Mouse (Mus musculus): ENCODE data around the gene Myo1h.

Gene Myo1h

GRCm38 (mm10) chr5:114288874-114289273 lies at the start of gene Myo1h:
TSS of gene Myo1h (plus strand) at chr5:114289166.
- no peak for DNase-seq (ENCODE audit: low spot score)

GRCm38 (mm10) chr5:114239737-114240136 lies 49.2 kb upstream of the Myo1h start:
- DNase-seq (ENCODE audit: low spot score) = no peak

- no peak for DNase-seq (ENCODE audit: low spot score)
Observed at GRCm38 (mm10) chr5:114246465-114246864, 42.5 kb upstream of the Myo1h start.

DNA sequence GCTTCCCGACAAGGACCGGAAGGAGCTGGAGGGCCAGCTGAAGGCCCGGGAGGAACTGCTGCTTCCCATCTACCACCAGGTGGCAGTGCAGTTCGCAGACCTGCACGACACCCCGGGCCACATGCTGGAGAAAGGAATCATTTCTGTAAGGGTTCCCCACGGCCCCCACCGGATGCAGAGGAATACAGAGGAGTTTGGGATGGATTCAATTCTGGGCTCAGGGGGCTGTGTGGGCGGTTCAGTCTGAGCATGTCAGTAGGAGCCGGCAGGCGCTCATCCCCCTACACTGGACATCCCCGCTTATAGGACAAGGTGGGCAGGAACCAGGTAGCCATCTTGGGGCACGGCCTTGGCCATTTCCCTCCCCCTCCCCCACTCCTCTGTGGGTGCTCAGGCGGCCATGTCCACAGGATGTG lies 40.8 kb upstream of the Myo1h start:
- peak; percentile 48 for DNase-seq (ENCODE audit: low spot score)

- no peak for DNase-seq (ENCODE audit: low spot score)
Observed at GRCm38 (mm10) chr5:114259495-114259894, 29.5 kb upstream of the Myo1h start.

DNA sequence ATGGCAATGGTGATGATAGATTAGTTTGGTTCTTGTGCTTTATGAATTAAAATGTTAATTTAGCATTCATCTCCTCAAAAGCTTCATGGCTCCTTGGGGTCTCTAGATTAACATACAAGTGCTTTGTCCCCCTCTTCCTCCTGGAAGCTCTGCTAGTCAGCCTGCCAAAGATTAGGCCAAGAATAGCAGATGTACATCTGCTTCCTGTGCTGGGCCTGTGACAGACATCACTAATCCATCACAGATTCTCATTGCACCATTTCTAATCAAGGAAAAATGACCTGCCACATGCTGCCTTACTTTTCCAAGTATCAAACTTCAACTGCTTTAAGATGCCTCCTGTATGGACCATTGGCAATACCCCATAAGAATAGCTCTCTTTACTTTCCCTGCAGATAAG lies 27.5 kb upstream of the Myo1h start:
- no peak for DNase-seq (ENCODE audit: low spot score)

- no peak for DNase-seq (ENCODE audit: low spot score)
Observed at GRCm38 (mm10) chr5:114264030-114264459, 24.9 kb upstream of the Myo1h start.

DNA sequence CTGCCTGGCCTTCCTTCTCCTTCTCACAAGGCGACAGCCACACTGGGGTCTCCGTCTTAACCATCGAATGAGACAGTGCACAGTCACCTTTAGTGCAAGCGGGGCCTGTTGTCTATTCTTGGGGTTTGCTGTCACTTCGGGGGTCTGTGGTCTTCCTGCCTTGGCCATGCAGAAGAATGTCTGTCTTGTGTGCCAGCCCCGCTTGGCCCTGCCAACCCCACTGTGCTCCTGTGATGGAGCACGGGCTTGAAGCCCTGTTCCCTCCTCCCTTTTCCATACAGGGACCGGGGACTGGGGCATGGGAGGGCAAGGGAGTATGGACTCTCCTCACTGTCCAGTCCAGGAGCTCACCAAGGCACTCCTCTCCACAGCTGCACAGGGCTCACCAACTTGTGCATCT lies 24.2 kb upstream of the Myo1h start:
- DNase-seq (ENCODE audit: low spot score) = no peak

DNA sequence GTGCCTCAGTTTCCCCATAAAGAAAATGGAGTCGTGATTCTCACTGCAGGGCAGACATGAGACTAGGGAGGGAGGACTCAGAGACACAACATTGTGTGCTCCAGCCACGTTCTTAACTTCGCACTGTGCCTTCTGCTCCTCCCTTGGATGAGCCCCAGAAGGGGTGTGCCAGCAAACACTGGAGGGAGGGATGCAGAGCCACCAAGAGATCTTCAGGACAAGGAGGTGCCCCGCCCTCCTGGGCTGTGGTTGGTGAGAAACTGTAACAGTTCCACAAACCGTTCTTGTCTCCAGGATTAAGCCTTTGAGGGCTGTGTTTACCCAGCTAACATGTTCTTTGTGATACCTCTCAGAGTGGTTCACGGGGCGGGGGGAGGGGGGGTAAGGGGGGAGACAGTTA lies 20.3 kb upstream of the Myo1h start:
- DNase-seq (ENCODE audit: low spot score) = no peak

DNA sequence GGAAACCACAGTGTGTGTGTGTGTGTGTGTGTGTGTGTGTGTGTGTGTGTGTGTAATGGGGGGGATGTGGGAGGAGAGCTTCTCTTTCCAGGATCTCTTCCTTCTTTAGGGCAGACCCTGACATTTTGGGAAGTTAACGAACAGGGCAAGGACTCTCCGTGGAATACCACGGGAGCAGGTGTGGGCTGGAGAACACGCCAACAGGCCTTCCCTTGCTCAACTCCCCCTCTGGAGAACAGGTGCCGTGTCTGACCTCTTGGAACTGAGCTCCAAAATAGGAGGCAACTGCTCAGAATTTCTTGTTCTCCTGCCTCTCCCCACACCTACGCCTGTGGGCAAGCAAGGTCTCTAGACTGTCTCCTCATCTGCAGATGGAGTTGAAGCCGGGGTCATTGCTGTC lies 19.5 kb upstream of the Myo1h start:
- DNase-seq (ENCODE audit: low spot score) = no peak

- no peak for DNase-seq (ENCODE audit: low spot score)
Observed at GRCm38 (mm10) chr5:114269984-114270383, 19.0 kb upstream of the Myo1h start.

- no peak for DNase-seq (ENCODE audit: low spot score)
Observed at GRCm38 (mm10) chr5:114273693-114274402, 15.1 kb upstream of the Myo1h start, which contains the start of gene Foxn4. TSS of gene Foxn4 (minus strand) at chr5:114273807.

- DNase-seq (ENCODE audit: low spot score) = no peak
Observed at GRCm38 (mm10) chr5:114275339-114275738, 13.6 kb upstream of the Myo1h start.

GRCm38 (mm10) chr5:114275991-114276390 lies 13.0 kb upstream of the Myo1h start:
- DNase-seq (ENCODE audit: low spot score) = no peak

DNA sequence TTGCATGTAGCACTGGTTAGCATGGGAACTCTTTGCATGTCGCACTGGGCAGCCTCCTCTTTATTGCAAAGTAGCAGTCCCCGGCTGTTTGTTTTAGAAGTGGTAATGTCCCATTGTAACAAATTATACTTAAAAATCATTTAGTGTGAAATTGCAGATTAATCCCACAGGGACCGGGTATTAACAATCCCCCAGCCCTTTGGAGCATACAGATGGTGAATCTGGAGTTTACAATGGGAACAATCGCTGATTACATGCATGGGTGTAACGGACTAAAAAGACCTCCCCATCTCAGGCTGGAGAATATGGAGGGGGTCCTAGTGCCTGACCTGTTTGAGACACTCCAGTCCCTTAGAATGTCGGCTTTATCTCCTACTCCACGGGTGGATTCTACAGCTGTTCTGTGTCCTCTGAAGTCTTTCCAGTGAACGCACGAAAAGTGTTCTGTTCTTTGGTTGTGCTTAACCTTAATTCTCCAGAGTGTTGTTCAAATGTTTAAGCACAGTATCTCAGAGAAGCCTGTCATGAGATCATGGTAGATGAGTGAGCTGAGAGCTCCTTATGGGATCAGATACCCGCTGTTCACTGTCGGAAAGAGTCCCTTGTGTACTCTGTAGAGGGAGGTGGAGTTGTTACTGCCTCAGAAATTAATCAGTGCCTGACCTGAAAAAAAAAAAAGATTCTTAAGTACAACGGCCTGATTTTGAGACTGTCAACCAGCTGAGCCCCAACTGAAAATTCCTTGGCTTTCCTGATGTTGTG lies 9.4 kb upstream of the Myo1h start:
- DNase-seq (ENCODE audit: low spot score) = no peak

GRCm38 (mm10) chr5:114282346-114282745 lies 6.6 kb upstream of the Myo1h start:
- no peak for DNase-seq (ENCODE audit: low spot score)

GRCm38 (mm10) chr5:114284604-114285397 lies 4.2 kb upstream of the Myo1h start:
- DNase-seq (ENCODE audit: low spot score) = no peak

- DNase-seq (ENCODE audit: low spot score) = no peak
Observed at GRCm38 (mm10) chr5:114285398-114285700, 3.6 kb upstream of the Myo1h start.

DNA sequence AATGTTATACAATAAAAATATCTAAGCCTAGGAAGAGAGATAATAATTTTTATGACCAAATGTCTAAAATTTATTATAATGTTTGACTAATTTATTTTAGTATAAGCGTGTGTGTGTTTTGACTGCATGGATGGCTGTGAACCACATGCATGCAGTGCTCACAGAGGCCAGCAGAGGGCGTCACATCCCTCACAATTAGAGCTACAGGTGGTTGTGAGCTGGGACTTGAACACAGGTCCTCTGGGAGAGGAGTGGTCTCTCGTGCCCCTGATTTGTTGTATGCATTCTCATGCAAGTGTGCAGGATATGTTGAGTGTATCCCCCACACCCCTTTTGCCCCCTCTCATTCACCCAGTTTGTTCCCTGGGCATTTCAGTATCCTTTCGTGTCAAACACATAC lies 2.9 kb upstream of the Myo1h start:
- no peak for DNase-seq (ENCODE audit: low spot score)

- no peak for DNase-seq (ENCODE audit: low spot score)
Observed at GRCm38 (mm10) chr5:114286872-114287571, 1.9 kb upstream of the Myo1h start.

DNA sequence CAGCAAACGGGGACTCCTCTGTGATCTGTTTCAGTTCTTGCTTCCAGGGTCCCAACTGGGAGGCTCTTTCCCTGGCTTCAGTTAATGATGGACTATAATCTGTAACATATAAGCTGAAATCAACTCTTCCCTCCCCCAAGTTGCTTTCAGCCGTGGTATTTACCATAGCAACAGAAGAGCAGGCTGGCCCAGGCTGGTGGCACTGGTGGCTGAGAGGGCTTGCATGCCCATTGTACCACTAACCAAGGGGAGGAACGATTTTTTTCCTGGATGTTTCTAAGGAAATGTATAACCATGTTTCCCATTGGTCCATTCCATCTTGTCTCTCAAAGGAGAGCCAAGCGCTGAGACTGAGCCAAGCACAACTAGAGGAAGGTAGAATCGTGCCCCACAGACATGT lies 570 bp upstream of the Myo1h start:
- DNase-seq (ENCODE audit: low spot score) = no peak

DNA sequence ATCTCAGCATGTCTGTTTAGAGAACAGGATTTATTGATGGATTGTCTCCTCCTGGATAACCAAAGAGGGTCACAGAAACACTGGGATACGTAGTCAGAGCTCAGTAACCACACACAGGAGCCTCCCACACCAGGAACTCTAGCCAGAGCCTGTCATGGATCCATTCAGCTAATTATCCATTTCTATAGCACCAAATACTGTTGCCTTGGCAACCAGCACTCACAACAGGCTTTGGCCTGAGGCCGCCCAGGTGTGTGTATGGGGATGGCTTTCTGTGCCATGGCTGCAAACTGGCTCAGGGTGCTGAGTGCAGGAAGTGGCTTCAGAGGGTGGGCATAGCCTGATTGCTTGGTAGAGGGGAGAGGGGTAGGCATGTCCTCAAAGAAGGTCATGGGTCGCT lies 1.0 kb downstream of the Myo1h start:
- no peak for DNase-seq (ENCODE audit: low spot score)
